Mouse (Mus musculus) G1E (cell line): ENCODE results near the gene Pds5b.

ENCODE experiments used
- CTCF ChIP-seq: IDR thresholded peaks from 2 replicates; pipeline ENCODE4 v1.5.1; 2012; ENCODE audit warnings: low read depth, low read length, inconsistent platforms, mixed read lengths
- GATA1 ChIP-seq: IDR thresholded peaks from 2 replicates; pipeline ENCODE4 v1.6.1; 2012; ENCODE audit warnings: borderline replicate concordance, low read length, inconsistent platforms, mixed read lengths
- TAL1 ChIP-seq: conservative IDR thresholded peaks from 2 replicates; pipeline ENCODE4 v1.6.1; 2012; ENCODE audit warnings: low read depth, low read length, inconsistent platforms, mixed read lengths

GRCm38 (mm10) chr5:150836782-150837181 lies 163.2 kb downstream of the Pds5b start:
- TF ChIP-seq CTCF = no peak
- TF ChIP-seq TAL1 = no peak
- TF ChIP-seq GATA1 = no peak
